Mouse (Mus musculus) erythroid progenitor cell, adult 5-6 weeks (primary cell): ENCODE results near the gene Praf2. TPM values are rescaled to one million over a fixed set of nuclear protein-coding genes. Genes with fewer than 3 reads are reported as not detected.

Experiments used
- ATAC-seq: replicated peaks from 2 replicates; pipeline ENCODE4 v1.8.0; 2016; ENCODE audit warnings: moderate number of reproducible peaks, mild to moderate bottlenecking, moderate TSS enrichment, inconsistent platforms; ENCODE audit not compliant: poor library complexity, low FRiP score, severe bottlenecking
- total RNA-seq, 2 experiments: library from RNA; stranded (forward) in 1 of 2; stranded (reverse) in 1 of 2; fragments of 150-400 nt in 1 of 2; fragments of 186-747, 209-891 nt in 1 of 2; gene quantifications; 2 replicates each; pipeline versions ENCODE4 v1.2.3 to v1.2.4; 2015 to 2017; ENCODE audit warnings: low replicate concordance in 2 of 2

The Praf2 gene
- total RNA-seq, 2 experiments from 2014 or later: 1.3 TPM; not detected in 1

DNA sequence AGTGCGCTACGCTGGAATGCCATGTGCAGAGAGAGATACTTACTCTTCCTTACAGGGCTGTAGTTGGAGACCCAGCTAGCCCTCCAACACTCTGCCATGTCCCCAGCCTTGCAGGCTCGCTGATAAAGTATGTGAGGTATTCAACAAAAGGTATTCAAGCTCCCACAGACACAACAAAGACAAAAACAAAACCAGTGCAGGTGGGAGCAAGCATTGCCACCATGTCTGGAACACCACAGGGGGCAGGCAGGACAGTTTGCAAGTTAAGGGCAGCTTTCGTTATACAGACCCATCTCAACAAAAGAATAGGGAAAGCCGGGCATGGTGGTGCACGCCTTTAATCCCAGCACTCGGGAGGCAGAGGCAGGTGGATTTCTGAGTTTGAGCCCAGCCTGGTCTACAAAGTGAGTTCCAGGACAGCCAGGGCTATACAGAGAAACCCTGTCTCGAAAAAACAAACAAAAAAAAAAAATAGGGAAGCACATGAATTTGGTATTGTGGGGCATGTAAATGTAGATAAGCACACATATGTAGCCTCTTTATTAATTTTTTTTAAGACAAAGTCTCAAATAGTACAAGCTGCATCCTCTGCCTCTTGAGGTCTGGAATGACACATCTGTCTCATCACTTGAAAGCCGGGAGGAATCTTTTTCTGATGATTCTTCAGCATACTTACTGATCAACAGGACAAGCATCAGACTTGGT, 47.4 kb downstream of the Praf2 start:
- ATAC-seq: no peak

DNA sequence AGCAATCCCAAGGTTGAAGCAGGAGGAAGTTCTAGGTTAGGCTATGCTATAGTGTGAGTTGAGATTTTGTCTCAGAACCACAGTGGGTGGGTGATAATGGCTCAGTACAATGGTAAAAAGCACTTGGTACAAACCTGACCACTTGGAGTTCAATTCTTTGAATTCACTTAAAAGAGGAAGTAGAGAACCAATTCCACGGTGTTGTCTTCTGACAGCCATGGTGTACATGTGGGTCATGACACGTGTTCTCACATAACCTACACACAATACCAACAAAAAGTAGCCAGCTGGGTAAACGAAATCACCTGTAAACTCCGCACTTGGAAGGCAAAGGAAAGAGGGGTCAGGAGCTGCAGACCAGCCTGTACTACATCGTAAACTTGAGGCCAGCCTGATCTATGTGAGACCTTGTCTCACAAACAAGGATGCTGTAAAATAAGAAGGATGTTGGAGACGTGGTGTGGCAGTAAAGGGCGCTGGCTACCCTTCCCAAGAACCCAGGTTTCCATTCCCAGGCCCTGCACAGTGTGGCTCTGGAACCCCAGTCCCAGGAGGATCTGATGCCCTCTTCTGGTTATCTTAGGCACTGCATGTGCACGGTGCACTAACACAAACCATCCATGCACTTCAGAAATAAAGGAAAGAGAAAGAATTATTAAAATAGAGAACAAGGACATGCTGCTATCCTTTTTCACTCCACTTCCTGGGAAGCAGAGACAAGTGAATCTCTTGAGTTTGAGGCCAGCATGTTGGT, 48.3 kb downstream of the Praf2 start:
- peak; percentile 73 for ATAC-seq

DNA sequence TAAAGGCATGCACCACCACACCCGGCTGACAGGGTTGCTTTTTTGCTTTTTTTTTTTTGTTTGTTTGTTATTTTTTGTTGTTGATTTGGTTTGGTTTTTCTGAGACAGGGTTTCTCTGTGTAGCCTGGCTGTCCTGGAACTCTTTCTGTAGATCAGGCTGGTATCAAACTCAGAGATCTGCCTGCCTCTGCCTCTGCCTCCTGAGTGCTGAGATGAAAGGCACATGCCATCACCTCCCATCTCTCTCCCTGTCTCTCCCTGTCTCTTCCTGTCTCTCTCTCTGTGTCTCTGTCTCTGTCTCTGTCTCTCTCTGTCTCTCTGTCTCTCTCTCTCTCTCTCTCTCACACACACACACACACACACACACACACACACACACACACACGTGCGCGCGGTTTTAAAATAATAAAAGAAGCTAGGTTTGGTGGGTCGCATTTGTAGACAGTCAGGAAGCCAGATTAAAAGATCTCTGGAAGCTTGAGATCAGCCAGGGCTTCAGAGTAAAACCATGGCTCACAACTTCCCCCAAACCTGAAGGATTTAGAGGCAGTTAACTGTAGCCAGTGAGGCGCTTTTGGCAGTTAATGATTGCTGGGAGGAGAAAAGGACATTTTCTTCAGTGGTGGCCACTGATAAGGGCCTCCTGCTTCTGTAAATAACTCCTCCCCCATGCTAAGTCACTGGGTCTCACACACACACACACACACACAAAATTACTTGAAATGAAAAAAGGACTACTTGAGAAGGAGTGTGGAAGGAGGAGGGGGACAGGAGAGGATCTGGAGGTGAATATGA, 50.4 kb downstream of the Praf2 start:
- ATAC-seq: peak; percentile 97

DNA sequence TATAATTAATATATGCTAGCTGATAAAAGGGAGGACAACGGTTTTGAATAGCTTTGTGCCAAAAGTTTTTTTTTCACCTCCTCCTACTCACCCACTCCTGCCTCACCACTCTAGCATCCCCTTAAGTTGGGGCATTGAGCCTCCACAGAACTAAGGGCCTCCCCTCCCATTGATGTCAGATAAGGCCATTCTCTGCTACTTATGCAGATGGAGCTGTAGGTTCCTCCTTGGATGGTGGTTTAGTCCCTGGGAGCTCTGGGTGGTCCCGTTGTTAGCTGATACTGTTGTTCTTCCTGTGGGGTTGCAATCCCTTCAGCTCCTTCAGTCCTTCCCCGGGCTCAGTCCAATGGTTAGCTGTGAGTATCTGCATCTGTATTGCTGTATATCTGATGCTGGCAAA, 51.1 kb downstream of the Praf2 start:
- peak; percentile 53; the same call in 1 of the 2 replicates for ATAC-seq

Other genes with a start within 250 kb of the Praf2 start
- 2.2 and 3.8 TPM in 2 replicates for gene Foxp3, start 154.8 kb upstream of the Praf2 start, total RNA-seq (2015; ENCODE audit: low replicate concordance)
- not detected in 2 replicates for gene Foxp3, start 154.8 kb upstream of the Praf2 start, total RNA-seq (2017; ENCODE audit: low replicate concordance)
- gene Ppp1r3f, start 154.2 kb upstream of the Praf2 start, total RNA-seq (2015; ENCODE audit: low replicate concordance): 10.1 TPM in 1 of 2 replicates, not detected in the other
- 0.26 TPM in 1 of 2 replicates, not detected in the other for gene Ppp1r3f, start 154.2 kb upstream of the Praf2 start, total RNA-seq (2017; ENCODE audit: low replicate concordance)
- gene Ccdc22, start 122.9 kb upstream of the Praf2 start, total RNA-seq (2015; ENCODE audit: low replicate concordance): 8.6 and 9.2 TPM in 2 replicates
- gene Ccdc22, start 122.9 kb upstream of the Praf2 start, total RNA-seq (2017; ENCODE audit: low replicate concordance): 12.0 and 17.3 TPM in 2 replicates
- gene Cacna1f, start 121.4 kb upstream of the Praf2 start, total RNA-seq (2015; ENCODE audit: low replicate concordance): not detected in 2 replicates
- not detected in 2 replicates for gene Cacna1f, start 121.4 kb upstream of the Praf2 start, total RNA-seq (2017; ENCODE audit: low replicate concordance)
- not detected in 2 replicates for gene Syp, start 90.0 kb upstream of the Praf2 start, total RNA-seq (2015; ENCODE audit: low replicate concordance)
- 0.51 TPM in 1 of 2 replicates, not detected in the other for gene Syp, start 90.0 kb upstream of the Praf2 start, total RNA-seq (2017; ENCODE audit: low replicate concordance)
- gene Prickle3, start 71.2 kb upstream of the Praf2 start, total RNA-seq (2015; ENCODE audit: low replicate concordance): 0.72 and 1.3 TPM in 2 replicates
- 0.23 and 0.90 TPM in 2 replicates for gene Prickle3, start 71.2 kb upstream of the Praf2 start, total RNA-seq (2017; ENCODE audit: low replicate concordance)
- 64.6 and 96.2 TPM in 2 replicates for gene Plp2, start 57.0 kb upstream of the Praf2 start, total RNA-seq (2015; ENCODE audit: low replicate concordance)
- gene Plp2, start 57.0 kb upstream of the Praf2 start, total RNA-seq (2017; ENCODE audit: low replicate concordance): 9.6 and 18.7 TPM in 2 replicates
- not detected in 2 replicates for gene Magix, start 47.2 kb upstream of the Praf2 start, total RNA-seq (2015; ENCODE audit: low replicate concordance)
- not detected in 2 replicates for gene Magix, start 47.2 kb upstream of the Praf2 start, total RNA-seq (2017; ENCODE audit: low replicate concordance)
- gene Gpkow, start 31.3 kb upstream of the Praf2 start, total RNA-seq (2015; ENCODE audit: low replicate concordance): 10.5 and 31.9 TPM in 2 replicates
- 12.6 and 25.0 TPM in 2 replicates for gene Gpkow, start 31.3 kb upstream of the Praf2 start, total RNA-seq (2017; ENCODE audit: low replicate concordance)
- 42.2 and 59.5 TPM in 2 replicates for gene Wdr45, start 14.1 kb upstream of the Praf2 start, total RNA-seq (2015; ENCODE audit: low replicate concordance)
- 36.0 and 46.8 TPM in 2 replicates for gene Wdr45, start 14.1 kb upstream of the Praf2 start, total RNA-seq (2017; ENCODE audit: low replicate concordance)
- not detected in 2 replicates for gene Gm45208, start 6.2 kb upstream of the Praf2 start, total RNA-seq (2015; ENCODE audit: low replicate concordance)
- gene Gm45208, start 6.2 kb upstream of the Praf2 start, total RNA-seq (2017; ENCODE audit: low replicate concordance): not detected in 2 replicates
- gene Ccdc120, start 22.5 kb downstream of the Praf2 start, total RNA-seq (2015; ENCODE audit: low replicate concordance): not detected in 2 replicates
- gene Ccdc120, start 22.5 kb downstream of the Praf2 start, total RNA-seq (2017; ENCODE audit: low replicate concordance): not detected in 2 replicates
- gene Tfe3, start 34.1 kb downstream of the Praf2 start, total RNA-seq (2015; ENCODE audit: low replicate concordance): 18.9 and 23.4 TPM in 2 replicates
- 21.5 and 22.7 TPM in 2 replicates for gene Tfe3, start 34.1 kb downstream of the Praf2 start, total RNA-seq (2017; ENCODE audit: low replicate concordance)
- 91.0 and 94.4 TPM in 2 replicates for gene Gripap1, start 61.3 kb downstream of the Praf2 start, total RNA-seq (2015; ENCODE audit: low replicate concordance)
- gene Gripap1, start 61.3 kb downstream of the Praf2 start, total RNA-seq (2017; ENCODE audit: low replicate concordance): 87.0 and 176 TPM in 2 replicates
- gene Kcnd1, start 93.8 kb downstream of the Praf2 start, total RNA-seq (2015; ENCODE audit: low replicate concordance): 0.84 and 1.8 TPM in 2 replicates
- 0.68 and 3.6 TPM in 2 replicates for gene Kcnd1, start 93.8 kb downstream of the Praf2 start, total RNA-seq (2017; ENCODE audit: low replicate concordance)
- gene Otud5, start 112.9 kb downstream of the Praf2 start, total RNA-seq (2015; ENCODE audit: low replicate concordance): 327 and 376 TPM in 2 replicates
- 471 and 476 TPM in 2 replicates for gene Otud5, start 112.9 kb downstream of the Praf2 start, total RNA-seq (2017; ENCODE audit: low replicate concordance)
- 37.1 and 59.1 TPM in 2 replicates for gene Pim2, start 149.8 kb downstream of the Praf2 start, total RNA-seq (2015; ENCODE audit: low replicate concordance)
- 16.0 and 22.5 TPM in 2 replicates for gene Pim2, start 149.8 kb downstream of the Praf2 start, total RNA-seq (2017; ENCODE audit: low replicate concordance)
- gene Slc35a2, start 155.6 kb downstream of the Praf2 start, total RNA-seq (2015; ENCODE audit: low replicate concordance): 5.0 TPM in 1 of 2 replicates, not detected in the other
- gene Slc35a2, start 155.6 kb downstream of the Praf2 start, total RNA-seq (2017; ENCODE audit: low replicate concordance): 1.4 and 9.8 TPM in 2 replicates
- gene Pqbp1, start 170.8 kb downstream of the Praf2 start, total RNA-seq (2015; ENCODE audit: low replicate concordance): 23.1 and 24.9 TPM in 2 replicates
- 33.5 and 85.4 TPM in 2 replicates for gene Pqbp1, start 170.8 kb downstream of the Praf2 start, total RNA-seq (2017; ENCODE audit: low replicate concordance)
- 53.2 and 63.4 TPM in 2 replicates for gene Timm17b, start 170.9 kb downstream of the Praf2 start, total RNA-seq (2015; ENCODE audit: low replicate concordance)
- 10.7 and 20.7 TPM in 2 replicates for gene Timm17b, start 170.9 kb downstream of the Praf2 start, total RNA-seq (2017; ENCODE audit: low replicate concordance)
- not detected in 2 replicates for gene Gm10491, start 179.4 kb downstream of the Praf2 start, total RNA-seq (2015; ENCODE audit: low replicate concordance)
- not detected in 2 replicates for gene Gm10491, start 179.4 kb downstream of the Praf2 start, total RNA-seq (2017; ENCODE audit: low replicate concordance)
- gene Gm10490, start 181.1 kb downstream of the Praf2 start, total RNA-seq (2015; ENCODE audit: low replicate concordance): not detected in 2 replicates
- not detected in 2 replicates for gene Gm10490, start 181.1 kb downstream of the Praf2 start, total RNA-seq (2017; ENCODE audit: low replicate concordance)
- gene Pcsk1n, start 191.4 kb downstream of the Praf2 start, total RNA-seq (2015; ENCODE audit: low replicate concordance): not detected in 2 replicates
- not detected in 2 replicates for gene Pcsk1n, start 191.4 kb downstream of the Praf2 start, total RNA-seq (2017; ENCODE audit: low replicate concordance)
- gene Eras, start 200.2 kb downstream of the Praf2 start, total RNA-seq (2015; ENCODE audit: low replicate concordance): not detected in 2 replicates
- not detected in 2 replicates for gene Eras, start 200.2 kb downstream of the Praf2 start, total RNA-seq (2017; ENCODE audit: low replicate concordance)
- gene Hdac6, start 219.4 kb downstream of the Praf2 start, total RNA-seq (2015; ENCODE audit: low replicate concordance): 7.2 and 15.9 TPM in 2 replicates
- gene Hdac6, start 219.4 kb downstream of the Praf2 start, total RNA-seq (2017; ENCODE audit: low replicate concordance): 13.0 and 21.8 TPM in 2 replicates
- gene Gata1, start 249.6 kb downstream of the Praf2 start, total RNA-seq (2015; ENCODE audit: low replicate concordance): 205 and 250 TPM in 2 replicates
- gene Gata1, start 249.6 kb downstream of the Praf2 start, total RNA-seq (2017; ENCODE audit: low replicate concordance): 129 and 147 TPM in 2 replicates